Mouse (Mus musculus): ENCODE results near the gene Olfr1443. TPM values are rescaled to one million over a fixed set of nuclear protein-coding genes. Genes with fewer than 3 reads are reported as not detected.

Olfr1443 gene
- total RNA-seq, 2 experiments from 2014 or later, result not detected

DNA sequence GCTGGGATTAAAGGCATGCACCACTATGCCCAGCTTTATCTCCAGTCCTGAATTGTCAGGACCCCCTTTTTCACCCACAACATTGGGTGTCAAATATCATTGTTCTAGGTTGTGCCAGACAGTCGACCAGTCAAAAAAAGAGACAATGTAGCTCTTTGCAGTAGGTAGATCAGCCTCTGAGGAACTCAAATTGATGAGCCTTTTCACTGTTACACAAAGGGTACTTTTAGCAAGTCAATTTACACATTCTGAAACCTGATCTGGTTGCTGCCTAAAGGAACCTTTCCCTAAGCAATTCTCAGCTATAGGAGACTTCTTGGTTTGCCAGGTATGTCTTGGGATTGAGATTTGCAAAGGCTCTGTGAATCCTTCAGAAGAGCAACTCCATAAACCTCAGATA is 53.1 kb downstream of the Olfr1443 start:
- DNase-seq (ENCODE audit: extremely low spot score in 1 of 2, low spot score in 1 of 2), result no peak

GRCm38 (mm10) chr19:12731950-12732349 is 54.0 kb downstream of the Olfr1443 start:
- no peak for DNase-seq (ENCODE audit: extremely low spot score in 1 of 2, low spot score in 1 of 2)

Other genes starting within 250 kb of the Olfr1443 start
- 1 to 10 TPM; 8.1 to 9.5 TPM for gene Mpeg1, start 217.3 kb upstream of the Olfr1443 start, total RNA-seq (2021)
- gene Dtx4, start 176.7 kb upstream of the Olfr1443 start, total RNA-seq (2021), result 10 to 100 TPM; 32.8 to 34.8 TPM
- gene Fam111a, start 132.4 kb upstream of the Olfr1443 start, total RNA-seq (2021), result 1 to 10 TPM; 1.3 to 2.0 TPM
- gene Gm4952, start 78.1 kb upstream of the Olfr1443 start, total RNA-seq (2021), result not detected
- under 1 TPM in 1 of 2 experiments, not detected in 1; 0.22 TPM for gene Glyat, start 44.8 kb upstream of the Olfr1443 start, total RNA-seq (2021)
- not detected for gene Olfr1442, start 7.7 kb upstream of the Olfr1443 start, total RNA-seq (2021)
- gene Keg1, start 17.7 kb downstream of the Olfr1443 start, total RNA-seq (2021), result not detected
- gene Cntf, start 87.5 kb downstream of the Olfr1443 start, total RNA-seq (2021), result 1 to 10 TPM; 2.7 to 3.6 TPM
- gene Zfp91, start 118.0 kb downstream of the Olfr1443 start, total RNA-seq (2021), result 100 to 1,000 TPM in 1 of 2 experiments, 10 to 100 TPM in 1; 92.1 to 101 TPM
- 1 to 10 TPM; 1.6 to 2.2 TPM for gene Lpxn, start 118.1 kb downstream of the Olfr1443 start, total RNA-seq (2021)
- gene Gm5244, start 168.6 kb downstream of the Olfr1443 start, total RNA-seq (2021), result not detected
- gene Olfr1444, start 179.2 kb downstream of the Olfr1443 start, total RNA-seq (2021), result not detected
- not detected for gene Olfr1445, start 205.7 kb downstream of the Olfr1443 start, total RNA-seq (2021)
- not detected for gene Olfr1446, start 215.4 kb downstream of the Olfr1443 start, total RNA-seq (2021)
- gene Olfr1447, start 225.6 kb downstream of the Olfr1443 start, total RNA-seq (2021), result not detected
- not detected for gene Olfr1448, start 246.3 kb downstream of the Olfr1443 start, total RNA-seq (2021)